Mouse (Mus musculus) neural tube, embryonic 12.5 days (tissue): Measurements from ENCODE around the gene Pcbp3. TPM values are rescaled to one million over a fixed set of nuclear protein-coding genes. Genes with fewer than 3 reads are reported as not detected.

Experiments used
- ATAC-seq: fragments of 200-750 bp; cut with Nextera tagmentation; 2 replicates; pipeline ENCODE4 v1.8.0; 2017; ENCODE audit warnings: low read depth, mild to moderate bottlenecking, moderate TSS enrichment, moderate library complexity; ENCODE audit not compliant: low FRiP score
- H3K27ac ChIP-seq: fragments of 300-500 bp; sonication (generic); 2 replicates; pipeline ENCODE4 v1.5.1; 2016
- H3K27me3 ChIP-seq: fragments of 300-500 bp; sonication (generic); replicated peaks from 2 replicates; pipeline ENCODE4 v1.6.1; 2016; ENCODE audit warnings: mild to moderate bottlenecking
- H3K36me3 ChIP-seq: fragments of 300-500 bp; sonication (generic); 2 replicates; pipeline ENCODE4 v1.6.1; 2016; ENCODE audit warnings: mild to moderate bottlenecking
- H3K4me1 ChIP-seq: fragments of 300-500 bp; sonication (generic); 2 replicates; pipeline ENCODE4 v1.6.1; 2016
- H3K4me2 ChIP-seq: fragments of 300-500 bp; sonication (generic); replicated peaks from 2 replicates; pipeline ENCODE4 v1.6.1; 2016; ENCODE audit warnings: mild to moderate bottlenecking
- H3K4me3 ChIP-seq: fragments of 300-500 bp; sonication (generic); 2 replicates; pipeline ENCODE4 v1.5.1; 2016
- H3K9ac ChIP-seq: fragments of 300-500 bp; sonication (generic); 2 replicates; pipeline ENCODE4 v1.6.1; 2016; ENCODE audit warnings: mild to moderate bottlenecking
- H3K9me3 ChIP-seq: fragments of 300-500 bp; sonication (generic); 2 replicates; pipeline ENCODE4 v1.6.1; 2016; ENCODE audit warnings: mild to moderate bottlenecking
- WGBS: fragments of 180-500 bp; shearing (Covaris S2); methylation state at CpG from one replicate; pipeline ENCODE4 v1.1.7; 2016; 5-methylcytosine and 5-hydroxymethylcytosine counted together
- polyA plus RNA-seq: library from polyadenylated mRNA; unstranded; fragments of >200 nt; fragmentation: Nextera tagmentation; extraction: Ambion mirVana; gene quantifications from 2 replicates; pipeline ENCODE4 v1.2.1, GENCODE M21; 2016

The Pcbp3 gene
- polyA plus RNA-seq, 1 experiment from 2014 or later, result 112 TPM

DNA sequence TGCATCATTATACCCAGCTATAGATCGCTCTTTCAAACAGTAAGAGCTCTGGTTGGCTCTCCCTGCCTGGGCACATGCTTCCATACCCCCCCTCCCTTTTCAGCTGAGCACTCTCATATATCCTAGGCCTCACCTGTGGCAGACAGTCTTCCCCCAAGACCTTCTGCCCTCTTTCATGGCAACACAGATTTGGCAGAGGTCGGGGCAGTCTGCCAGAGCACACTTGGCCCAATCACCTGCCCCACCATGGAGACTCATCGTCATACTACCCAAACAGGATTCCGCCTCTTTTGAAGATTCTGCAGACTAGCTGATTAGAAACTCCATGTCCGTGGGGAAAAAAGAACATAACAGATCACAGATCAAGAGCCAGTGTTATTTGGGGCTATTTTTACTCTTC is 86.8 kb downstream of the Pcbp3 start:
- no peak overlapping the region for H3K4me3 ChIP-seq
- WGBS, result 91% methylated on average over 5 of the region's 5 CpGs
- H3K27ac ChIP-seq, result no peak overlapping the region
- ATAC-seq, result no peak
- no peaks in the 10 kb centered on the region for H3K36me3 ChIP-seq
- H3K27me3 ChIP-seq, result no peaks in the 10 kb centered on the region
- H3K9me3 ChIP-seq, result no peaks in the 10 kb centered on the region
- no peak overlapping the region for H3K4me2 ChIP-seq
- H3K9ac ChIP-seq, result no peak overlapping the region
- no peaks in the 10 kb centered on the region; the same call in 1 of the 2 replicates for H3K4me1 ChIP-seq

DNA sequence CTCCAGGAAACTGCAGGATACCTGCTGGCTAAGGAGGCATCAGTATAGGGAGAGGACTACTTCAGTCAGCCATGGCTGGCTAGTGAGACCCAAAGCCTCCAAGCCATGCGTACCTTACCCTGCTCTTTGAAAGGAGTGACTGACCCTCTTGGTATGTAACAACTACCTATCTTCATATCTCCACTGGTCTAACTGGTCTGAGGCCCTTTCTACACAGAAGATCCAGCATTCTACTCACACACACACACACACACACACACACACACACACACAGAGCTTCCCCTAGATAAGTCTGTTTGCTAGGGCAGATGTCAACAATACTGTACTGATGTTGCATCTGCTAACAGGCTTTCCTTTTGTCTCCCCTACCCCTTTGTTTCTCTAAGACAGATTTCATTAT is 87.3 kb downstream of the Pcbp3 start:
- Histone ChIP-seq H3K4me1 (no peaks in the 10 kb centered on the region; the same call in 1 of the 2 replicates), H3K4me2 (no peak overlapping the region), H3K27ac (no peak overlapping the region), H3K9me3 (no peaks in the 10 kb centered on the region), H3K27me3 (no peaks in the 10 kb centered on the region), H3K36me3 (no peaks in the 10 kb centered on the region), H3K9ac (no peak overlapping the region), H3K4me3 (no peak overlapping the region)
- ATAC-seq, result no peak
- WGBS, result 85% methylated on average over 1 of the region's 1 CpGs

DNA sequence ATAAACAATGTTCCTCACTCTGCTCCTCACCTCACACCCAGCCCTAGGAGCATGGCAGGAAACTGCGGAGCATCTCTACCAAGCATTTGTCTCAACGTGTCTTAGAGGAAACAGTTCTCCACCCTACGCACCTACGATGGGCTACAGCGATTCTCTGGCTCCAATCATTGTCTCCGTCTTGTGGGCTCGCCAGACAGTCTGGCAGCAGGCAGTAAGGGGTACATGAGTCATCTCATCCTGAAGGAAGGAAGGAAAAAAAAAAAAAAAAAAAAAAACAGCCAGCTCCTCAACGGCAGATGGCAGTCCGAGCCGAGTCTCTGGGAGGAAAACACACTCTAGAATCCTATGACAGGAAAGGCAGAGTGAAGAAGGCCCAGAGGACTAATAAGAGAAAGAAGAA is 87.7 kb downstream of the Pcbp3 start:
- 84% methylated on average over 10 of the region's 10 CpGs for WGBS
- no peak overlapping the region for H3K4me3 ChIP-seq
- no peaks in the 10 kb centered on the region for H3K27me3 ChIP-seq
- no peak overlapping the region for H3K4me2 ChIP-seq
- H3K36me3 ChIP-seq, result no peaks in the 10 kb centered on the region
- no peaks in the 10 kb centered on the region; the same call in 1 of the 2 replicates for H3K4me1 ChIP-seq
- H3K9me3 ChIP-seq, result no peaks in the 10 kb centered on the region
- no peak overlapping the region for H3K27ac ChIP-seq
- ATAC-seq, result no peak
- no peak overlapping the region for H3K9ac ChIP-seq

DNA sequence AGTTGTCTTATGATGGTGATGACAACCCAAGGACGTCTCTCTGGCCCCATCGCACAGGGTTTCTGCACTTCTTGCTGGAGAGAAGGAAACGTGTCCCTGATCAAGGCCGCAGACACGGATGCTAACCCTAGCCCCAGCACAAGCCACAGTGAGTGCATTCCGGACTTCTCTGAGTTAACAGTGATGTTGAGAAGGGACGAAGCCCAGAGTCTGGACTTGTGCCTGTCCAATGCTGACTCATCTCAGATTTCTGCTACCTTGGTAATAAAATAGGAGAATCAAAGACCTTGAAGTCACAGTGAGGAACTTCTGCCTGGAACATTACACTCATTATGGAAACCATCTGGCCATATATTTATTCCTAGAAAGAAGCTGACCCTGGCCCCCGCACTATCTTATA is 89.0 kb downstream of the Pcbp3 start:
- WGBS, result 89% methylated on average over 8 of the region's 8 CpGs
- no peaks in the 10 kb centered on the region; the same call in 1 of the 2 replicates for H3K4me1 ChIP-seq
- no peaks in the 10 kb centered on the region for H3K9me3 ChIP-seq
- H3K4me2 ChIP-seq, result no peak overlapping the region
- H3K27ac ChIP-seq, result no peak overlapping the region
- no peak overlapping the region for H3K4me3 ChIP-seq
- no peaks in the 10 kb centered on the region for H3K27me3 ChIP-seq
- no peaks in the 10 kb centered on the region for H3K36me3 ChIP-seq
- H3K9ac ChIP-seq, result no peak overlapping the region
- no peak for ATAC-seq

DNA sequence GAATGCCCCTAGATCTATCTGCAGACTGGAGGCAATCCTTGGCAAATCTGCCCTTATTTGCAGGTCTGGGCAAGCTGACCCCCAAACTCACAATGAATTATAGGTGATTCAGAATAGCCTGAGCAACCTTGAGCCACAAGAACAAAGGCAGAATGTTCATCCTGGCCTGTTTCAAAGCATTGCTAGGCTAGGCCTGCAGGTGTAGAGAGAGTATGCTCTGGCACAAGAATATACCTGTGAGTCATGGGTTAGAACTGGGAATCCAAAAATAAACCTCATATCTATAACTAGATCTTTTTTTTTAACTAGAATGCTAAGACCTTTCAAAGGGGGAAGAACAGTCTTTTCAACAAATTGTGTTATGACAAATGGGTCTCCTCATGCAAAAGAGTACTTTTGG is 95.8 kb downstream of the Pcbp3 start:
- Histone ChIP-seq H3K4me3 (no peak overlapping the region), H3K4me1 (no peaks in the 10 kb centered on the region), H3K4me2 (no peak overlapping the region), H3K27me3 (no peaks in the 10 kb centered on the region), H3K9ac (no peak overlapping the region), H3K36me3 (no peaks in the 10 kb centered on the region), H3K9me3 (no peaks in the 10 kb centered on the region), H3K27ac (no peak overlapping the region)
- no peak for ATAC-seq

DNA sequence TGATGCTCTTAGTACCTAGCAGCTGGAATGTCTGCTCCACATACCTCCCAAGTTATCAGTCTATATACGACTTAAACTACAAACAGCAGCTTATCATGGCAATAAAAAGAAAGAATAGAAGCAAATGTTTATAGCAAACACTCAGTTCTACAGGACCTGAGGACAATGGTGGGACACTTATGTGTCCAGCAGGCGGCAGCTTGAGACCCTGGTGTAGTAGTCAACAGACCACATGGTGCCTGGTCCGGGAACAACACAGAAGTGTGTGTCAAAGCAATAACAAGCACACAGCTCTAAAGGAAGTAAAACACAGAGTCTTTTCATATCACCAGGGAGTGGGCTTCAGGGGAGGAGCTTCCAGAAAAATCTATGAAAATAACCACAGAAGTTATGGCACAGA is 100.7 kb downstream of the Pcbp3 start:
- no peak overlapping the region for H3K4me2 ChIP-seq
- H3K9me3 ChIP-seq, result no peaks in the 10 kb centered on the region
- no peak overlapping the region for H3K4me3 ChIP-seq
- H3K4me1 ChIP-seq, result peaks cover 4% of the 10 kb centered on the region; the same call in 1 of the 2 replicates
- no peaks in the 10 kb centered on the region for H3K36me3 ChIP-seq
- no peak overlapping the region for H3K27ac ChIP-seq
- no peaks in the 10 kb centered on the region for H3K27me3 ChIP-seq
- no peak overlapping the region for H3K9ac ChIP-seq
- ATAC-seq, result no peak
- 75% methylated on average over 3 of the region's 3 CpGs for WGBS

DNA sequence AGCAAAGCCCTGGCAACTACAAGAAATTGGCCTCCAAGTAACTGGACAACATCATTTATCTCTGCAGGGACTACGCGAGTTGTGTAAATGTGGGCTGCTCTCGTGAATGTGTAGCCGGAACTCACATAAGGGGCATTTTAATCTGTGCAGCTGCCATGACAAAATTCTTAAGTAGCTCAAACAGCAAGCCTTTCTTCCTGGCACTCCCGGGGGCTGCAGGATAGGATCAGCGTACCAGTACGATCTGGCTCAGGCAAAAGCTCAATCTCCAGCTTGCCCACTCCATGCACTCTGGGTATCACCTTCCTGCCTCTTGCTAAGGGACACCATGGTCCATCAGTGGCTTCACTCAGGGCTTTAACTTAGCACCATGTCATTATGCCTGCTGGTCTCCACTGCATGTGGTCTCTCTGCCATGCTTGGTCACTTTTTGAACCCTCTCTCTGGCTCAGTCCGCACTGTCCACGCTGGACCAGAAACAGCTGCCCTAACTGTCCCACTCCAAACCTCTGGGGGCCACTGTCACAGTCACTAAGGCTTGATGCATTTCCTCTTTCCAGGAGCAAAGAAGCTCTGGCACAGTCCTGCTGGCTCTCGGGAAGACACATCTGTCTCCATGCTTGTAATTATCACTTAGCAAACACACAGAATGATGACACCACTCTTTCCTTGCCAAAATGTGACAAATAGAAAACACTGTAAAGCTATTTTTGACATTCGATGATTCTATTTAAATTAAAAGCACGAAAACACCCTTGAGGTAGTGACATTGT is 102.1 kb downstream of the Pcbp3 start:
- Histone ChIP-seq H3K27me3 (no peaks in the 10 kb centered on the region), H3K36me3 (no peaks in the 10 kb centered on the region), H3K27ac (no peak overlapping the region), H3K4me2 (no peak overlapping the region), H3K9ac (no peak overlapping the region), H3K9me3 (no peaks in the 10 kb centered on the region), H3K4me1 (peaks cover 4% of the 10 kb centered on the region; the same call in 1 of the 2 replicates), H3K4me3 (no peak overlapping the region)
- WGBS, result 79% methylated on average over 12 of the region's 12 CpGs
- no peak for ATAC-seq

DNA sequence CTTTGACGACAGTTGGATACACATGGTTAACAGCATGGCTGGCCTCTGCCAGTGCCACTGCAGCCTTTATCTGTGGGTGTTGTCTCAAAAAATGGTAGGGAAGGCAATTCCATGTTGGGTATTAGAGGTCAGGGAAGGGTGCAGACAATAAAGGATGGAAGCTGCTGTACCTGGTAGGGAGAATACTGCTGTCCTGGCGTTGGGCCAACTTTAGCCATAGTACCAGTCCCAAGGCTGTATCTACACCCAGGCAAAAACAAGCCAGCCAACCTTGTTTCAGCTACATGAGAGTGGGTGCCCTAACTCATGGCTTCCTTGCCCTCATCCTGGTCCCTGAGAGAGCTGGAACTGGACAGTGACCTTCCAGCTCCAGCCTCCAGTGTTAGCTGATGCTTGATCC is 103.8 kb downstream of the Pcbp3 start:
- H3K4me3 ChIP-seq, result no peak overlapping the region
- H3K9me3 ChIP-seq, result no peaks in the 10 kb centered on the region
- no peaks in the 10 kb centered on the region for H3K27me3 ChIP-seq
- H3K27ac ChIP-seq, result no peak overlapping the region
- peaks cover 4% of the 10 kb centered on the region; the same call in 1 of the 2 replicates for H3K4me1 ChIP-seq
- no peak overlapping the region for H3K4me2 ChIP-seq
- no peak for ATAC-seq
- 88% methylated on average over 2 of the region's 2 CpGs for WGBS
- H3K36me3 ChIP-seq, result no peaks in the 10 kb centered on the region
- no peak overlapping the region for H3K9ac ChIP-seq

DNA sequence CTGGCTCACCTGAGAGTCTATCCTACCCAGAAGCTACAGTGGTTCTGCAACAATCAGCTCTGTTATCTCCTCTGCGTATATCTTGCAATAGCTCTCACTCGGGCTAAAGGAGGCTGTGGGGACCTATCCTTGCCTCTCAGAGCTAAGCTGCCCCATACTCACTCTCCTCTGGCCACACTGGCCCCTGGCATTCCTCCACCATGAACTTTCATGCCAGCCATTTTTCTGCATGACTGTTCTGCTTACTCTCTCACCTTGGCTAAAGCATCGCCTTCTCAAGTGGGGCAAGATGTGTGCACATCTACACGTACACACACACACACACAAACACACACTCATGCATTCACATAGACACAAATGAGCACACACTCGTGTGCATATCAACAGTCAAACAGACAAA is 115.2 kb downstream of the Pcbp3 start:
- ATAC-seq, result no peak
- H3K4me1 ChIP-seq, result no peaks in the 10 kb centered on the region

DNA sequence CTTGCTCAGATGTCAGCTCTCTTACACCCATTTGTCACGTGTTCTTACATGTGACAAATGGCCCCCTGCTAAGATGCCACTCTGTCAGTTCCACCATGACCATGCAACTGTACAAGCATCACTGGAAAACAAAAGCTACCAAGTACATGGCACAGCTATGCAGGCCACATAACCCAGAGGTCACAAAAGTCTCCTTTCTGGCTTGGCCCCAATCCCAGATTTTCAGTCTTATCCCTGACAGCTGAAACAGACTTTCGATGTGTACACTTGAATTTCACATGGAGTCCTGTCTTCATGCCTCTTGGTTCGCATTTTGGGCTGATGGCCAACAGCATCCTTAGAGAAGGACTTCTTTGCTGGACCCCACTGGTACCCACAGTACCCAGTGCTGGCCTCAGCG is 116.8 kb downstream of the Pcbp3 start:
- Histone ChIP-seq H3K9ac (no peak overlapping the region), H3K4me2 (no peak overlapping the region), H3K27ac (no peak overlapping the region), H3K4me1 (no peaks in the 10 kb centered on the region), H3K4me3 (no peak overlapping the region), H3K36me3 (no peaks in the 10 kb centered on the region), H3K9me3 (no peaks in the 10 kb centered on the region), H3K27me3 (no peaks in the 10 kb centered on the region)
- ATAC-seq, result no peak
- 86% methylated on average over 4 of the region's 4 CpGs for WGBS

More for the DNA sequence above, 115.2 kb downstream of the Pcbp3 start:
- no peaks in the 10 kb centered on the region for H3K9me3 ChIP-seq
- no peak overlapping the region for H3K4me2 ChIP-seq
- no peaks in the 10 kb centered on the region for H3K27me3 ChIP-seq
- 95% methylated on average over 5 of the region's 5 CpGs for WGBS
- H3K36me3 ChIP-seq, result no peaks in the 10 kb centered on the region
- H3K4me3 ChIP-seq, result no peak overlapping the region
- H3K27ac ChIP-seq, result no peak overlapping the region
- no peak overlapping the region for H3K9ac ChIP-seq

DNA sequence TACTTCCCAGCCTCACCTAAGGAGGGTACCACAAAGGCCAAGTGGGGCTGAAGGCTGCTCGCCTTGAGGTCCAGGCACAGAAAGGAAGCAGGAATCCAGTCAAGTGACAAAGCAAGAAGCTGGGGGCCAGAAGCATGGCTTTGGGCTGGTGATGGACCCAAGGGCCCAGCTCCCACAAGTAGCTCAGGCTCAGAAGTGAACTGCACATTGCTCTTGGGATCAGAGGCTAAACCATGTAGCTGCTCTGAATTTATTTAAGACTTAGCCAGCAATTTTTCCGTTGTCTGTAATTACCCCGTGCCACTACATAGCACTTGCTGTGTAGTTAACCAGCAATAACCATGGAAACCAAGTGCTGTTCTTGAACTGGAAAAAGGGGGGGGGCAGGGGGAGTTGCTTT is 117.3 kb downstream of the Pcbp3 start:
- no peak for ATAC-seq
- Histone ChIP-seq H3K36me3 (no peaks in the 10 kb centered on the region), H3K27ac (no peak overlapping the region), H3K4me3 (no peak overlapping the region), H3K9ac (no peak overlapping the region), H3K9me3 (no peaks in the 10 kb centered on the region), H3K4me1 (no peaks in the 10 kb centered on the region), H3K4me2 (no peak overlapping the region), H3K27me3 (no peaks in the 10 kb centered on the region)
- WGBS, result 88% methylated on average over 3 of the region's 3 CpGs

DNA sequence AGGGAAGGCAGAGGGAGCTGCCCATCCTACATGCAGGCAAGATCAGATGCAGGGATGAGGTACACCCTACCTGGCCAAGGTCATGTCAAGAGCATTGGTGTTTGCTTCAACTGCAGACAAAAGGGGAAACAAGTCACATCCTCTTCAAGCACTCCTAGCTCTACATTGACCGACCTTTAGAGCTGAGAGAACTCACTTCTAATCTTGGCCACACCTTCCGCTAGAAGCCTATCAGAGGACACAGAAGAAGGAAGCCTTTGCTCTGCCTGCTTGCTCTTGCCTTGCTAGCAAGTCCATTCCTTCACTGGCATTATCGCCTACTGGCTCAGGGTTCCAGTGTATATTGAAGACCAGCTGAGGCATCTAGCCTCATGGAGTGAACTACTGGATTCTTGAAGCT is 119.6 kb downstream of the Pcbp3 start:
- no peaks in the 10 kb centered on the region for H3K9me3 ChIP-seq

DNA sequence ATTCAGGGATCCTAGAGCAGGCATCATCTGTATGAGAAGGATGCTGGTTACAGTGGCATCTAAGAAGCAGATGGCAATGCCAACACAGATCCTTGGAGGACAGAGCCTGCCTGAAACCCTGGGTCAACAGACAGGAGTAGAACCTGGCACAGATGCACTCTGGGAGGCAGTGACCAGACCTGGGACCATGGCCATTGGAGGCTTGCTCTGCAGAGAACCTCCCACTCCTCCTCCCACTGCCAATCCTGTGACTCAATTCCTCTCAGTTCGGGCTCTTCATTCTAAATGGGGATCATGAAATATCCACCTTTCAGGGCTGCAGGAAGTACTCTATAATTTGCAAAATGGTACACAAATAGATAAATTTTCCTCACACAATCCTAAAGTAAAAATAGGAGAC is 120.5 kb downstream of the Pcbp3 start:
- H3K36me3 ChIP-seq, result no peaks in the 10 kb centered on the region
- H3K9ac ChIP-seq, result no peak overlapping the region
- H3K27me3 ChIP-seq, result no peaks in the 10 kb centered on the region
- H3K4me1 ChIP-seq, result no peaks in the 10 kb centered on the region
- ATAC-seq, result no peak
- 82% methylated on average over 1 of the region's 1 CpGs for WGBS
- H3K27ac ChIP-seq, result no peak overlapping the region
- no peak overlapping the region for H3K4me2 ChIP-seq
- no peaks in the 10 kb centered on the region for H3K9me3 ChIP-seq
- H3K4me3 ChIP-seq, result no peak overlapping the region

More for the DNA sequence above, 119.6 kb downstream of the Pcbp3 start:
- H3K9ac ChIP-seq, result no peak overlapping the region
- no peak overlapping the region for H3K27ac ChIP-seq
- H3K27me3 ChIP-seq, result no peaks in the 10 kb centered on the region
- no peak for ATAC-seq
- 94% methylated on average over 3 of the region's 3 CpGs for WGBS
- H3K4me3 ChIP-seq, result no peak overlapping the region
- no peaks in the 10 kb centered on the region for H3K36me3 ChIP-seq
- no peak overlapping the region for H3K4me2 ChIP-seq
- H3K4me1 ChIP-seq, result no peaks in the 10 kb centered on the region
